Mouse (Mus musculus): ENCODE results near the gene Tpm3-rs7. TPM values are rescaled to one million over a fixed set of nuclear protein-coding genes. Genes with fewer than 3 reads are reported as not detected.
"Not testable (repeated sequence)": the region's sequence is repeated elsewhere in the genome, so short reads cannot be mapped to it uniquely, and the experiment has no call there.

The Tpm3-rs7 gene
- polyA plus RNA-seq (2014; fragmentation: Nextera tagmentation; extraction: Ambion mirVana) = 6.9 and 7.6 TPM in 2 replicates

DNA sequence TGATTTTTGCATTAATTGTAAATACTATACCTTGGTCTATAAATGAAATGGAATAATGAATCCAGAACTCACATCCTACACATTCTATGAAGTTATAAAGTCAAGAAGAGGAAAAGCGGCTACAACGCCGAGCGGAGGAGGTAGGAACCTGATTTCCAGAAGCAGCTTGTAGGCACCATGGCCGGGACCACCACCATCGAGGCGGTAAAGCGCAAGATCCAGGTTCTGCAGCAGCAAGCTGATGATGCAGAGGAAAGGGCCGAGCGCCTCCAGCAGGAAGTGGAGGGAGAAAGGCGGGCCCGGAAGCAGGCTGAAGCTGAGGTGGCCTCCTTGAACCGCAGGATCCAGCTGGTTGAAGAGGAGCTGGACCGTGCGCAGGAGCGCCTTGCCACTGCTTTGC lies at the start of gene Tpm3-rs7:
Gene Tpm3-rs7 (plus strand): TSS at position 110 of the 400 bp plus-strand sequence.
- not testable (repeated sequence) for H3K27ac ChIP-seq (replicated peaks; ENCODE audit: low read depth, low read length); H3K4me1 ChIP-seq (ENCODE audit: control insufficient read depth, insufficient read depth, low read length); H3K27me3 ChIP-seq (ENCODE audit: control insufficient read depth, insufficient read depth, low read length); ATAC-seq (ENCODE audit: insufficient number of reproducible peaks, low FRiP score, low TSS enrichment, low read depth); H3K36me3 ChIP-seq (ENCODE audit: control insufficient read depth, insufficient read depth, low read length); DNase-seq (ENCODE audit: low spot score); H3K4me3 ChIP-seq (ENCODE audit: low read depth, low read length); H3K4me2 ChIP-seq (ENCODE audit: low read depth, severe bottlenecking); H3K9ac ChIP-seq (ENCODE audit: low read length); H3K9me3 ChIP-seq (ENCODE audit: control insufficient read depth, low read length)
- whole genome bisulfite sequencing = 94% methylated on average over 15 of the region's 16 CpGs

DNA sequence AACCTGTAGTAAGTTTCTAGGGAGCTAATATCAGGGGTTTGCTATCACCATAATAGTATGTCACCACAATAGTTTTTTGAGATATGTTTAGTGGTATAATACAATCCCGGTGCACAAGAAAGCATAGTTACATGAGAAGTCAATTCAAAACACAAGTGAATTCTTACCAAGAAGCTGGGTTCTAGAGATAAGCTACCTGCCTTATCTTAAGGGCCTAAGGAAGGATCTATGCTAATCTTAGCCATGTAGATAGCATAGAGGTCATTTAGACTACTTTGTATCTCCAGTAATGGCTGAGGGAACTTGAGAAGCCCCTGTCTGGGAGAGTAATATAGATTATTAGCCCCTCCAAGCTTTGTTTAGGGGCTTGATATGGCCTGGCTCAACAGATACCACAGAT lies 2.6 kb downstream of the Tpm3-rs7 start:
- no peak overlapping the region for H3K4me2 ChIP-seq (ENCODE audit: low read depth, severe bottlenecking)
- DNase-seq (ENCODE audit: low spot score) (no peak), ATAC-seq (ENCODE audit: insufficient number of reproducible peaks, low FRiP score, low TSS enrichment, low read depth) (no peak)
- WGBS = 94% methylated on average over 1 of the region's 1 CpGs
- no peak overlapping the region for H3K27ac ChIP-seq (replicated peaks; ENCODE audit: low read depth, low read length)
- no peaks in the 10 kb centered on the region for H3K9me3 ChIP-seq (ENCODE audit: control insufficient read depth, low read length)
- no peaks in the 10 kb centered on the region for H3K4me1 ChIP-seq (ENCODE audit: control insufficient read depth, insufficient read depth, low read length)
- no peaks in the 10 kb centered on the region for H3K36me3 ChIP-seq (ENCODE audit: control insufficient read depth, insufficient read depth, low read length)
- H3K9ac ChIP-seq (ENCODE audit: low read length) = no peak overlapping the region
- no peak overlapping the region for H3K4me3 ChIP-seq (ENCODE audit: low read depth, low read length)
- H3K27me3 ChIP-seq (ENCODE audit: control insufficient read depth, insufficient read depth, low read length) = no peaks in the 10 kb centered on the region

DNA sequence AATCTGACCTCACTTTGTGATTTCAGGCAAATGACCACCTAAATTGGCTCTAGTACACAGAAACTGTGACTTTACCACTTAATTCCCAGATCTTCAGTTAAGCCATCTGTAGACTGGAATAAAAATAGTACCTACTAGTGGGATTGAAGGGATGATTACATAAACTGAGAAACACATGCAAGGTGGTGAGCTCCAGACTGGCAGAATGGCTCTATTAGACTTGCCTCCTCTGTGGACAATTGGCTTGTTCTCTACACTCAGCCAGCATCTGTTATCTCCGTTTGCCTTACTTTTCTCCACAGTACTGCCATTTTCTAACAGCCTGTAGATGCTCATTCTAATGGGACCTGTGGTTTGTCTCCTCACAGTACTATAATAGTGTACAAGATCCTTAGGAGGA lies 49.0 kb downstream of the Tpm3-rs7 start:
- ATAC-seq (ENCODE audit: insufficient number of reproducible peaks, low FRiP score, low TSS enrichment, low read depth) (no peak), DNase-seq (ENCODE audit: low spot score) (no peak)
- H3K9ac ChIP-seq (ENCODE audit: low read length) = no peak overlapping the region
- no peaks in the 10 kb centered on the region for H3K36me3 ChIP-seq (ENCODE audit: control insufficient read depth, insufficient read depth, low read length)
- 67% methylated on average over 1 of the region's 1 CpGs for WGBS
- no peaks in the 10 kb centered on the region for H3K9me3 ChIP-seq (ENCODE audit: control insufficient read depth, low read length)
- H3K4me2 ChIP-seq (ENCODE audit: low read depth, severe bottlenecking) = no peak overlapping the region
- no peak overlapping the region for H3K27ac ChIP-seq (replicated peaks; ENCODE audit: low read depth, low read length)
- no peaks in the 10 kb centered on the region for H3K27me3 ChIP-seq (ENCODE audit: control insufficient read depth, insufficient read depth, low read length)
- H3K4me3 ChIP-seq (ENCODE audit: low read depth, low read length) = no peak overlapping the region
- no peaks in the 10 kb centered on the region for H3K4me1 ChIP-seq (ENCODE audit: control insufficient read depth, insufficient read depth, low read length)

Data from limb, embryonic 11.5 days (tissue).